Mouse (Mus musculus) cortical plate, adult 2 months (tissue): ENCODE results near the gene Hpse2.

Experiments used
- CTCF ChIP-seq: fragments of 200-500 bp; IDR thresholded peaks from 2 replicates; pipeline ENCODE4 v1.5.1; 2011; ENCODE audit warnings: mild to moderate bottlenecking, control low read depth, low read length; ENCODE audit not compliant: insufficient read depth; ENCODE audit errors: extremely low read depth
- POLR2A ChIP-seq: fragments of 200-500 bp; IDR thresholded peaks from 2 replicates; pipeline ENCODE4 v1.6.1; 2011; ENCODE audit warnings: mild to moderate bottlenecking, low read length, control low read depth; ENCODE audit not compliant: insufficient read depth; ENCODE audit errors: extremely low read depth

DNA sequence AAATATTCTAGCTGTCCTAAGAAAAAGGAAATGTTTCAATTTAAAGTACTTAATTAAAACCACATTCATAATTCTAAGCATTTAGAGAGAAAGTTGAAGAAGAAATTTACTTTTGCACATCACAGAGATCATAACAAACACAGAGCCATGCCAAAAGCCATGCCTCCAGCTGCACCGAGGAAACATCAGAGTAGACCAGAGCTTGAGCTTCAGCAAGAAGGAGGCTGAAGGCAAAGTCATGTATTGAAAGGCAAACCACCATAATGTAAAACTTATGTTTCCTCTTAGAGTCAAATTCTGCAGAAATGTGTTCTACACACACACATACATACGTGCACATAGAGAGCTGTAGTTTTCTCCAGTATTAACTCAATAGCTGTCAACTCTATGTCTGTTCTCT, 291.2 kb downstream of the Hpse2 start:
- no peak for TF ChIP-seq CTCF
- TF ChIP-seq POLR2A = no peak
